Mouse (Mus musculus) neural tube, embryonic 10.5 days (tissue): ENCODE measurements around the gene Rnf6.
"Not testable (repeated sequence)": the region's sequence is repeated elsewhere in the genome, so short reads cannot be mapped to it uniquely, and the experiment has no call there.

Source experiments
- DNase-seq: peaks from one replicate; pipeline ENCODE4 v3.0.0-alpha.2; 2017; ENCODE audit warnings: low spot score; ENCODE audit errors: extremely low spot score

Gene Rnf6

DNA sequence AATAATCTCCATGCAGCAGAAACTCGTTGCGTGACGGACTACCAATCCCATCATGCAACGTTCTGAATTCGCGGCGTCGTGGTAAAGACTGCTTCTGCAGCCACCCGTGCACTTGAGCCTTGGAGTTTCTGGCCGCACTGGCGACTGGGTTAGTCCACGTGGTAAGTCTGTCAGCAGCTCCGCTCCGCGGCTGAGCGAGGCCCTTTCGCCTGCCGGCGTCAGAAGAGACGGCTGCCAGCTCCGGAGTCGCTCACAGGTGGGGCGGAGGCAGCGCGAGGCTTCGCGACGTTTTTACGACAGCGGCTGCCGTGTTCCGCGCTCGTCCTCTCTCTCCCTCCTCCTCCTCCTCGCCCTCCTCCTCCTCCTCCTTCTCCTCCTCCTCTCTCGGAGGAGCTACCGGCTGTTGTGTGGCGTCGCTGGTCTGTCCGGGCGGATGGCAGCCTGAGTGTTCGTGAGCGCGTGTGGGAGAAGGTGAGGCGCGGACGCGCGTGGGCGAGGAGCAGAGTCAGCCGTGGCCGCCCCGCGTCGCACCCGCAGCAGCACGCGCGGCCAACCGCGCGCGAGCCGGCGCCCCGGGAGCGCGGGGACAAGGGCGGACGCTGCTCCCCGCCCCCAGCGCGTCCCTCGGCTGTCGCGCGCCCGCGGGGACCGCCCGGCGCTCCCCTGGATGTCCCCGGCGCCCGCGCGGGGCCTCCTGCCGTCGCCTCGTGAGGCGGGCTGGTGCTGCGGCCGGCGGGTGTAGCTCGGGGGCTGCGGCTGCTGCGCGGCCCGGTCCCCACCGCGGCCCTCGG, 9.7 kb upstream of the Rnf6 start, which contains the start of gene Cdk8:
Gene Cdk8 (plus strand): TSS at position 367 of the 791 bp plus-strand sequence.
- peak; percentile 96 for DNase-seq

GRCm38 (mm10) chr5:146229869-146230650, 8.7 kb upstream of the Rnf6 start:
- DNase-seq: no peak

- DNase-seq: no peak
These were observed 6.1 kb upstream of the Rnf6 start for GRCm38 (mm10) chr5:146227496-146227895.

DNA sequence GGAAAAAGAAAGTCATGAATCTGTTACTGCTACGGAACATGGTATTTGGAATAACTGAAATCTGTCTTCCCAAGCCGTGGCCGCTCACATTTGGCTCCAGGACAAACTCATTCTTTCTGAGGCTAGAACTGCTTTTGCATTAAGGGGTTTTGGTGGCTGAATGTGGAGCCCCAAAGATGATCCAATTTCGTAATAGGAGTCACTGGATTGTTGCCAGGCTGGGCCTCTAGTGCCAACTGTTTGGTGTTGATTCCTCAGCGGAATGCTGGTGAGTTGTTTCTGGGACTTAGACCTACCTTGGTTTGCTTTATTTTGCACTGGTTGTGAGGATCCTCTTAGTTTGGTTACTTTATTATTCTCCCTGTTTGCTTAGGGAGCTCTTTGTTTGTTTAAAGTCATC, 2.4 kb upstream of the Rnf6 start:
- DNase-seq: no peak

GRCm38 (mm10) chr5:146221722-146222121, 367 bp upstream of the Rnf6 start:
- no peak for DNase-seq

GRCm38 (mm10) chr5:146220501-146220878, 865 bp downstream of the Rnf6 start:
- no peak for DNase-seq

DNA sequence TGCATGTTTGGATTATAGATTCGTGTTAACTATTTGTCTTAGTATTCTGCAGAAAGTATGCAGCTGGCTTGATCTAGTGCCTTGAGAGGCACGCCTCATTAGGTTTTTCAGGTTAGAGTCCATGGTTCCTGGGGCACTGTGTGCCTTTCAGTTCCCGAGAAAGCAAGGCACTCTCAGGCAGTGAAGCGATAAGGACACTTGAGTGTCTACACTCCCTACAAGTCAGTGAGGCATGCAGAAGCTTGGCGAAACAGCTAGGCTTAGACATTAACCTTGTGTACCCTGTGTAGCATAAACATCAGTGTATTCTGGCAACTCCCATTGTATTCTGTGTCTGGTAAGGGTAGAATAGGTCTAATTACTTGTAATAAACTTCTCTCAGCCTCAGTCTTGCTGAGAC, 15.8 kb downstream of the Rnf6 start:
- DNase-seq: no peak

- no peak for DNase-seq
These were observed 17.4 kb downstream of the Rnf6 start for GRCm38 (mm10) chr5:146203921-146204320.

DNA sequence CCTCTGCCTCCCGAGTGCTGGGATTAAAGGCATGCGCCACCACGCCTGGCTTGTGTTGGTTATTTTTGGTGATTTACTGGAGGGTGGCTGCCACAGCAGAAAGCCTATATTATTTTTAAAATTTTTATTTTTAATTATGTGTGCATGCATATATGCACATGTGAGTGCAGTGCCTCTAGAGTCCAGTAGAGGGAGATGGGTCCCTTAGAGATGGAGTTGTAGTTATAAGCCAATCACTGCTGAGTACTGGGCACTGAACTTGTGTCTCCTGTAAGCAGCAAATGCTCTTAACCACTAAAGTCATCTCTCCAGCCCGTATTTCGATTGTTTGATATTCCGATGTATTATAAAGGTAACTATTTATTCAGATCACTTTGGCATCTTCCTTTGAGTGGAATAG, 20.8 kb downstream of the Rnf6 start:
- no peak for DNase-seq

DNA sequence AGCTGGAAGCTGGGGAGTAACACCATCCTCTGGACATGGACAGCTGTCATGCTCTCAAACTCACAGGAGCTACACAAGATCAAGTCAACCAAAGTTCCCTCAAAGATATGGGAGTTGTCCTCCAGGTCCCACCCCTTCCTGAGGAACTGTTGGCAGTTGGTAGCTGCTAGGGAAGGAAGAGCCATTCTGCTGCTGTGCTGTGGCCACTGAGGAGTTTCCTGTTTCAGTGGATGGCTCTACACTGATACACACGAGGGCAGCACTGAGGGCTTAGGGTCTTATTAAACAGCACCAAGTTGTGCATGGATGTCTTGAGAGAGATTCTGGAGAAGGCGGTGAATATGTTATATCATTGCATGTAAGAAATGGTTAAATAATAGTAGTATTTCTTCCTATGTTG, 21.8 kb downstream of the Rnf6 start:
- DNase-seq: no peak

GRCm38 (mm10) chr5:146199073-146199472, 22.3 kb downstream of the Rnf6 start:
- no peak for DNase-seq

- DNase-seq: no peak
These were observed 28.0 kb downstream of the Rnf6 start for GRCm38 (mm10) chr5:146193360-146193759.

- DNase-seq: no peak
These were observed 30.7 kb downstream of the Rnf6 start for GRCm38 (mm10) chr5:146190501-146191269.

- DNase-seq: no peak
These were observed 31.3 kb downstream of the Rnf6 start for GRCm38 (mm10) chr5:146190093-146190492.

DNA sequence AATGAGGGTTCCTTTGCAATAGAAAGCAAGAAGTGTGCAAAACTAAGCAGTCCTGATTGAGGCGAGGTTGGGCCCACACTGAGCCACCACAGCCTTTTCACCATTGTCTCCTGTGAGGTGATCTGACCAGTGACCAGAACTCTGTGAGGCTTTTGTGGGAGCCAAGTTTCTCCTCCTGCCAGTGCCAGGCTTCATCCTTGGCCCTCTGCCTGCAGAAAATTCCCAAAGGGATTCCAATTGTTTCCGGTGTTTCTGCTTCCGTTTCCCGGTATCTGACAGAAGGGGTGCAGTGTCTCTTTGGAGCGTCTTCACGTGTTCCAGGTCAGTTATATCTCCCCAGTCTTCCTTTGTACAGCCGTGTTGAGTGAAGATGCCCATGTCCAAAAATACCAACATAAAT, 32.6 kb downstream of the Rnf6 start:
- DNase-seq: no peak

- DNase-seq: no peak
These were observed 33.2 kb downstream of the Rnf6 start for GRCm38 (mm10) chr5:146188144-146188543.

GRCm38 (mm10) chr5:146187441-146187840, 33.9 kb downstream of the Rnf6 start:
- DNase-seq: peak; percentile 16

DNA sequence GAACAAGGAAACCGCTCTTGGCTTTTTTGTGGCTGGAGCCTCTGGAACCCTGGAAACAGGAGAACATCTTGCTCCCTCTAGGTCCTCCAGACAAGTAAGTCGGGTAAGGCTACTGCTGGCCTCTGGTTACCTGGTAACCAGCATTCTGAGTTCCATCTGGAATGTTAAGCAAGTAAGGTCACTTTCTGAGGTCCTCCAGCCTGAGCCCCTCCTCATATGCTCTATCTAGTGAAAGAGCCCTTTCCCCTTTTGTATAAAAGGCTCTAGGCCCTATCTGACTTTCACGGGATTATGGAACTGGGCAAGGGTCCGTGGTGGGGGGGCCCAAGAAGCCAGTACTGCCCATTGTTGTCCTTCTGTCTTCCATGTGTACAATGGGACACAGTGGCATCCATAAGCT, 36.2 kb downstream of the Rnf6 start, which contains the start of gene 1700001J03Rik:
Gene 1700001J03Rik (minus strand): TSS at position 101 of the 400 bp plus-strand sequence.
- not testable (repeated sequence) for DNase-seq

GRCm38 (mm10) chr5:146172744-146173143, 48.6 kb downstream of the Rnf6 start:
- DNase-seq: not testable (repeated sequence)

DNA sequence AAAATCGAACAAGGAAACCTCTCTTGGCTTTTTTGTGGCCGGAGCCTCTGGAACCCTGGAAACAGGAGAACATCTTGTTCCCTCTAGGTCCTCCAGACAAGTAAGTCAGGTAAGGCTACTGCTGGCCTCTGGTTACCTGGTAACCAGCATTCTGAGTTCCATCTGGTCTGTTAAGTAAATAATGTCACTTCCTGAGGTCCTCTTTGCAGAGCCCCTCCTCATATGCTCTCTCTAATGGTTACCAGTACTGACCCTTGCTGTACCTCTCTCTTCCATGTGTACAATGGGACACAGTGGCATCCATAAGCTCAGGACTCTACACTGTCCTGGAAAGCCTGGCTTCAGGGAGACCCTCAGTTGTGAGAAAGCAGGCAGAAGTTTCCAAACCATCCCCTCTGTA, 50.7 kb downstream of the Rnf6 start, which contains the start of gene Gm6309:
Gene Gm6309 (minus strand): TSS at position 101 of the 400 bp plus-strand sequence.
- not testable (repeated sequence) for DNase-seq

GRCm38 (mm10) chr5:146160439-146160838, 60.9 kb downstream of the Rnf6 start, which contains the start of gene Gm5565:
Gene Gm5565 (minus strand): TSS chr5:146160539.
- DNase-seq: not testable (repeated sequence)
